Mouse (Mus musculus) neural tube, embryonic 10.5 days (tissue): Measurements from ENCODE around the gene Arhgap20.

Experiments
- DNase-seq: peaks from one replicate; pipeline ENCODE4 v3.0.0-alpha.2; 2017; ENCODE audit warnings: low spot score; ENCODE audit errors: extremely low spot score

The Arhgap20 gene

GRCm38 (mm10) chr9:51798251-51798650 lies 33.1 kb downstream of the Arhgap20 start:
- DNase-seq: no peak

GRCm38 (mm10) chr9:51799156-51799555 lies 34.0 kb downstream of the Arhgap20 start:
- DNase-seq: no peak

- no peak for DNase-seq
Observed at GRCm38 (mm10) chr9:51807272-51807671, 42.1 kb downstream of the Arhgap20 start.

GRCm38 (mm10) chr9:51812931-51813330 lies 47.8 kb downstream of the Arhgap20 start:
- DNase-seq: no peak

- no peak for DNase-seq
Observed at GRCm38 (mm10) chr9:51824516-51824915, 59.4 kb downstream of the Arhgap20 start.

- no peak for DNase-seq
Observed at GRCm38 (mm10) chr9:51831596-51831995, 66.5 kb downstream of the Arhgap20 start.

GRCm38 (mm10) chr9:51832368-51832767 lies 67.2 kb downstream of the Arhgap20 start:
- DNase-seq: no peak

- DNase-seq: no peak
Observed at GRCm38 (mm10) chr9:51837716-51838115, 72.6 kb downstream of the Arhgap20 start.

GRCm38 (mm10) chr9:51843216-51843615 lies 78.1 kb downstream of the Arhgap20 start:
- DNase-seq: no peak

GRCm38 (mm10) chr9:51845796-51846195 lies 80.7 kb downstream of the Arhgap20 start:
- DNase-seq: no peak

- no peak for DNase-seq
Observed at GRCm38 (mm10) chr9:51853772-51854171, 88.6 kb downstream of the Arhgap20 start.

GRCm38 (mm10) chr9:51864273-51864672 lies 99.1 kb downstream of the Arhgap20 start:
- DNase-seq: no peak

GRCm38 (mm10) chr9:51866634-51867033 lies 101.5 kb downstream of the Arhgap20 start:
- DNase-seq: no peak

GRCm38 (mm10) chr9:51869056-51869455 lies 103.9 kb downstream of the Arhgap20 start:
- no peak for DNase-seq

GRCm38 (mm10) chr9:51874348-51874747 lies 109.2 kb downstream of the Arhgap20 start:
- DNase-seq: peak; percentile 37

- DNase-seq: no peak
Observed at GRCm38 (mm10) chr9:51875531-51875930, 110.4 kb downstream of the Arhgap20 start.

GRCm38 (mm10) chr9:51881386-51881785 lies 116.2 kb downstream of the Arhgap20 start:
- DNase-seq: peak; percentile 47

GRCm38 (mm10) chr9:51881881-51882280 lies 116.7 kb downstream of the Arhgap20 start:
- DNase-seq: no peak

GRCm38 (mm10) chr9:51883319-51883718 lies 118.2 kb downstream of the Arhgap20 start:
- no peak for DNase-seq

GRCm38 (mm10) chr9:51892921-51893320 lies 127.8 kb downstream of the Arhgap20 start:
- no peak for DNase-seq
